Mouse (Mus musculus) G1E (cell line): Measurements from ENCODE around the gene Qtrt1. TPM values are rescaled to one million over a fixed set of nuclear protein-coding genes. Genes with fewer than 3 reads are reported as not detected.

Experiments
- ATAC-seq: 2 replicates; pipeline ENCODE4 v1.8.0; 2016; ENCODE audit warnings: mild to moderate bottlenecking; ENCODE audit not compliant: insufficient number of reproducible peaks, poor library complexity, low FRiP score, severe bottlenecking; ENCODE audit errors: extremely low read depth
- DNase-seq: peaks from one replicate; pipeline ENCODE4 v3.0.0; 2012; ENCODE audit warnings: low spot score
- H3K27me3 ChIP-seq: 2 replicates; pipeline ENCODE4 v1.6.1; 2012; ENCODE audit warnings: mild to moderate bottlenecking, low read length, inconsistent platforms; ENCODE audit not compliant: insufficient read depth
- H3K36me3 ChIP-seq: replicated peaks from 2 replicates; pipeline ENCODE3; 2012; ENCODE audit warnings: mild to moderate bottlenecking, inconsistent platforms
- H3K4me1 ChIP-seq: 2 replicates; pipeline ENCODE4 v1.6.1; 2012; ENCODE audit warnings: low read depth, low read length, inconsistent platforms, mixed read lengths; ENCODE audit not compliant: insufficient read depth
- H3K4me3 ChIP-seq: 2 replicates; pipeline ENCODE4 v1.5.1; 2012; ENCODE audit warnings: low read depth, mild to moderate bottlenecking, inconsistent platforms, low read length, moderate library complexity, mixed read lengths
- H3K9me3 ChIP-seq: replicated peaks from 2 replicates; pipeline ENCODE4 v1.6.1; 2012; ENCODE audit warnings: inconsistent platforms
- CTCF ChIP-seq: IDR thresholded peaks from 2 replicates; pipeline ENCODE4 v1.5.1; 2012; ENCODE audit warnings: low read depth, low read length, inconsistent platforms, mixed read lengths
- GATA1 ChIP-seq: IDR thresholded peaks from 2 replicates; pipeline ENCODE4 v1.6.1; 2012; ENCODE audit warnings: borderline replicate concordance, low read length, inconsistent platforms, mixed read lengths
- GATA2 ChIP-seq: IDR thresholded peaks from 2 replicates; pipeline ENCODE4 v1.6.1; 2012; ENCODE audit warnings: low read depth, low read length, inconsistent platforms, borderline replicate concordance
- POLR2AphosphoS5 ChIP-seq: IDR thresholded peaks from 2 replicates; pipeline ENCODE4 v1.6.1; 2012; ENCODE audit warnings: low read depth, low read length, inconsistent platforms; ENCODE audit not compliant: insufficient replicate concordance
- TAL1 ChIP-seq: conservative IDR thresholded peaks from 2 replicates; pipeline ENCODE4 v1.6.1; 2012; ENCODE audit warnings: low read depth, low read length, inconsistent platforms, mixed read lengths
- polyA plus RNA-seq: library from polyadenylated mRNA; stranded (reverse); fragments of >175 nt; gene quantifications from 2 replicates; pipeline ENCODE4 v1.2.3, GENCODE M21; 2012
- total RNA-seq, 2 experiments: library from RNA; stranded (forward) in 1 of 2; stranded (reverse) in 1 of 2; fragments of 200-1000 nt in 1 of 2; fragments of >200 nt in 1 of 2; fragmentation: Nextera tagmentation in 1 of 2; gene quantifications; 2 replicates each; pipeline ENCODE4 v1.2.3; 2014 to 2017

Gene Qtrt1
- total and polyA plus RNA-seq, 3 experiments, result 20.7 to 72.7 (median 34.3) TPM

GRCm38 (mm10) chr9:21435777-21436635, 24.4 kb downstream of the Qtrt1 start:
- H3K36me3 ChIP-seq, result peaks cover 88% of the 10 kb centered on the region
- no peaks in the 10 kb centered on the region for H3K9me3 ChIP-seq
- DNase-seq, result no peak
- H3K4me3 ChIP-seq, result no peak overlapping the region
- no peak for ATAC-seq
- H3K27me3 ChIP-seq, result no peaks in the 10 kb centered on the region
- no peak for TF ChIP-seq GATA2
- peaks cover 61% of the 10 kb centered on the region for H3K4me1 ChIP-seq

- no peak overlapping the region for H3K4me3 ChIP-seq
- no peaks in the 10 kb centered on the region for H3K27me3 ChIP-seq
- DNase-seq (no peak), ATAC-seq (no peak)
- peaks cover 57% of the 10 kb centered on the region for H3K4me1 ChIP-seq
- H3K9me3 ChIP-seq, result no peaks in the 10 kb centered on the region
- no peak for TF ChIP-seq CTCF
- no peak for TF ChIP-seq GATA1
- peaks cover 87% of the 10 kb centered on the region for H3K36me3 ChIP-seq
Observed at GRCm38 (mm10) chr9:21437577-21437976, 25.9 kb downstream of the Qtrt1 start.

GRCm38 (mm10) chr9:21438219-21438618, 26.6 kb downstream of the Qtrt1 start:
- peaks cover 57% of the 10 kb centered on the region for H3K4me1 ChIP-seq

GRCm38 (mm10) chr9:21439456-21439855, 27.8 kb downstream of the Qtrt1 start:
- Histone ChIP-seq H3K27me3 (no peaks in the 10 kb centered on the region), H3K36me3 (peaks cover 85% of the 10 kb centered on the region), H3K4me1 (peaks cover 50% of the 10 kb centered on the region), H3K4me3 (no peak overlapping the region), H3K9me3 (no peaks in the 10 kb centered on the region)
- DNase-seq (peak; percentile 48), ATAC-seq (no peak)
- TF ChIP-seq GATA2, result no peak
- no peak for TF ChIP-seq GATA1
- TF ChIP-seq POLR2AphosphoS5, result no peak
- TF ChIP-seq TAL1, result no peak
- TF ChIP-seq CTCF, result no peak

More at GRCm38 (mm10) chr9:21438219-21438618, 26.6 kb downstream of the Qtrt1 start:
- TF ChIP-seq GATA1, result no peak
- TF ChIP-seq TAL1, result no peak
- no peak for TF ChIP-seq GATA2
- no peak for TF ChIP-seq POLR2AphosphoS5
- Histone ChIP-seq H3K27me3 (no peaks in the 10 kb centered on the region), H3K9me3 (no peaks in the 10 kb centered on the region), H3K36me3 (peaks cover 90% of the 10 kb centered on the region), H3K4me3 (no peak overlapping the region)
- no peak for DNase-seq
- ATAC-seq, result no peak

- Histone ChIP-seq H3K4me1 (peaks cover 50% of the 10 kb centered on the region), H3K4me3 (no peak overlapping the region), H3K36me3 (peaks cover 87% of the 10 kb centered on the region)
Observed at GRCm38 (mm10) chr9:21439914-21440313, 28.3 kb downstream of the Qtrt1 start.

GRCm38 (mm10) chr9:21440387-21440786, 28.8 kb downstream of the Qtrt1 start:
- Histone ChIP-seq H3K4me1 (peaks cover 48% of the 10 kb centered on the region), H3K27me3 (no peaks in the 10 kb centered on the region), H3K9me3 (no peaks in the 10 kb centered on the region), H3K36me3 (peaks cover 87% of the 10 kb centered on the region), H3K4me3 (no peak overlapping the region)
- DNase-seq (no peak), ATAC-seq (no peak)
- TF ChIP-seq GATA1, result no peak
- no peak for TF ChIP-seq CTCF
- TF ChIP-seq GATA2, result no peak
- TF ChIP-seq TAL1, result no peak

More at GRCm38 (mm10) chr9:21439914-21440313, 28.3 kb downstream of the Qtrt1 start:
- no peak for ATAC-seq
- H3K27me3 ChIP-seq, result no peaks in the 10 kb centered on the region
- H3K9me3 ChIP-seq, result no peaks in the 10 kb centered on the region
- DNase-seq, result no peak
- TF ChIP-seq TAL1, result no peak
- no peak for TF ChIP-seq POLR2AphosphoS5
- no peak for TF ChIP-seq GATA2
- no peak for TF ChIP-seq CTCF
- no peak for TF ChIP-seq GATA1

GRCm38 (mm10) chr9:21443853-21444252, 32.2 kb downstream of the Qtrt1 start:
- no peak for DNase-seq
- H3K36me3 ChIP-seq, result peaks cover 93% of the 10 kb centered on the region
- no peaks in the 10 kb centered on the region for H3K9me3 ChIP-seq
- peaks cover 28% of the 10 kb centered on the region for H3K4me1 ChIP-seq
- TF ChIP-seq POLR2AphosphoS5 (no peak), TAL1 (no peak), GATA2 (no peak), CTCF (no peak), GATA1 (no peak)
- no peak overlapping the region for H3K4me3 ChIP-seq
- no peaks in the 10 kb centered on the region for H3K27me3 ChIP-seq
- ATAC-seq, result no peak
